Mouse (Mus musculus) liver, embryonic 15.5 days (tissue): Measurements from ENCODE around the gene Ptpdc1. TPM values are rescaled to one million over a fixed set of nuclear protein-coding genes. Genes with fewer than 3 reads are reported as not detected.

Experiments used
- ATAC-seq: fragments of 200-750 bp; cut with Nextera tagmentation; 2 replicates; pipeline ENCODE4 v1.8.0; 2017; ENCODE audit warnings: moderate number of reproducible peaks, mild to moderate bottlenecking, moderate library complexity; ENCODE audit not compliant: insufficient read depth
- H3K27ac ChIP-seq: fragments of 300-500 bp; sonication (generic); replicated peaks from 2 replicates; pipeline ENCODE4 v1.5.1; 2015; ENCODE audit warnings: mild to moderate bottlenecking, inconsistent platforms
- H3K27me3 ChIP-seq: fragments of 300-500 bp; sonication (generic); 2 replicates; pipeline ENCODE4 v1.6.1; 2015; ENCODE audit warnings: mild to moderate bottlenecking, inconsistent platforms
- H3K36me3 ChIP-seq: fragments of 300-500 bp; sonication (generic); replicated peaks from 2 replicates; pipeline ENCODE4 v1.6.1; 2015; ENCODE audit warnings: moderate library complexity, mild to moderate bottlenecking, inconsistent platforms
- H3K4me1 ChIP-seq: fragments of 300-500 bp; sonication (generic); replicated peaks from 2 replicates; pipeline ENCODE4 v1.6.1; 2015; ENCODE audit warnings: inconsistent platforms
- H3K4me2 ChIP-seq: fragments of 300-500 bp; sonication (generic); 2 replicates; pipeline ENCODE4 v1.6.1; 2015; ENCODE audit warnings: moderate library complexity, mild to moderate bottlenecking, inconsistent platforms
- H3K4me3 ChIP-seq: fragments of 300-500 bp; sonication (generic); replicated peaks from 2 replicates; pipeline ENCODE4 v1.5.1; 2015; ENCODE audit warnings: mild to moderate bottlenecking, inconsistent platforms
- H3K9ac ChIP-seq: fragments of 300-500 bp; sonication (generic); 2 replicates; pipeline ENCODE4 v1.6.1; 2015; ENCODE audit warnings: moderate library complexity, mild to moderate bottlenecking, inconsistent platforms
- H3K9me3 ChIP-seq: fragments of 300-500 bp; sonication (generic); replicated peaks from 2 replicates; pipeline ENCODE4 v1.6.1; 2016; ENCODE audit warnings: inconsistent platforms
- WGBS: fragments of 180-500 bp; shearing (Covaris S2); methylation state at CpG from one replicate; pipeline ENCODE4 v1.1.7; 2015; ENCODE audit warnings: mixed read lengths; ENCODE audit not compliant: insufficient replicate concordance; 5-methylcytosine and 5-hydroxymethylcytosine counted together
- polyA plus RNA-seq: library from polyadenylated mRNA; unstranded; fragments of >200 nt; fragmentation: Nextera tagmentation; extraction: Ambion mirVana; gene quantifications from 2 replicates; pipeline ENCODE4 v1.2.1, GENCODE M21; 2015

Gene Ptpdc1
- polyA plus RNA-seq, 1 experiment from 2014 or later = 0.40 TPM

DNA sequence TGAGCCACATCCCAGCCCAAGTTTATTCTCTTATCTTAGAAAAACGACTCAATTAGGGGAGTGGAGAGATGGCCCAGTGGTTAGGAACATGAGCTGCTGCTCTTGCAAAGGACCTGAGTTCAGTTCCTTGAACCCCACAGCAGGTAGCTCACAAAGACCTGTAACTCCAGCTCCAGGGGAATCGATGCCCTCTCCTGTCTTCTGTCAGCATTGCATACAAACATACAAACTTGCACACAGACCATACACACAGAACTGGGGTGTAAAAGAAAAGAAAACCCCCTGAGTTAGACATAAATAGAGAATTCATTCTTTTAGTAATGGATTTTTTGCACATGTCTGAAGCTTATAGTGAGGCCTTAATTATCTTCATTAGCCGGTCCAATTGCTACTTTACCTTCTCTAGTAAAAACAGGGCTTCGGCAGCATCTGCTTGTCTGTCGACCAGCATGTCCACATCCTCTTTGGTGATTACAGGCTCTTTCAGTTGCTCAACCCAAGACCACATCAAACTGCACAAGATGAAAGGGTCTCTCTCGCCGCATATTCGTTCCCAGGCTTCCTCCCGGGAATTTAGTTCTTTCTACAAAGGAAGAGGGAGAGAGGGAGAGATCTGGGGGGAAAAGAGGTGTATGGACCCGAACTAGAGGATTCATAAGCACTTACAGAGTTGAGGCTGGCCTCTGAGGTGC, 42.6 kb downstream of the Ptpdc1 start:
- no peak overlapping the region for H3K27ac ChIP-seq
- no peak overlapping the region for H3K4me3 ChIP-seq
- no peak overlapping the region for H3K9ac ChIP-seq
- H3K36me3 ChIP-seq = no peaks in the 10 kb centered on the region
- no peaks in the 10 kb centered on the region for H3K27me3 ChIP-seq
- whole genome bisulfite sequencing = 57% methylated on average over 10 of the region's 10 CpGs
- H3K9me3 ChIP-seq = no peaks in the 10 kb centered on the region
- H3K4me2 ChIP-seq = no peak overlapping the region
- H3K4me1 ChIP-seq = no peaks in the 10 kb centered on the region
- ATAC-seq = no peak

DNA sequence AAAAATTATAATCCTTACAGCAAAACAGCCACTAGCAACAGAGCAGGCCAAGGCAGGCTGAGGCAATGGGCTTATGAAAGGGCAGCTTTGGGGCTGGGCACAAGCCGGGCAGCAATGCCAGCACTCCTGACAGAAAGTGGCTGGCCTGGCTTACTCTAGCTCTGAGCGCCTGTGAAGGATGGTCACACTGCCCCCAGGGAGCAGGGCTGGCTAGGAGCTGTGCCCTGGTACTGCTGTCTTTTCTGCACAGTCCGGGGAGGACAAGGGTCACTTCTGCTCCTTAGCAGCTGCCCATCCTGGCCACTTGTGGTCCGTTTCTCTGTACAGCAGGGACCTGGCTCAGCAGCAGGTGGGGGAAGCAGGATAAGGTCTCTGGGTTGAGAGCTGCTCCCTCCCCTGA, 46.8 kb downstream of the Ptpdc1 start:
- H3K9ac ChIP-seq = no peak overlapping the region
- H3K27ac ChIP-seq = no peak overlapping the region
- no peak for ATAC-seq
- no peaks in the 10 kb centered on the region for H3K27me3 ChIP-seq
- H3K36me3 ChIP-seq = no peaks in the 10 kb centered on the region
- no peaks in the 10 kb centered on the region for H3K9me3 ChIP-seq
- H3K4me2 ChIP-seq = no peak overlapping the region
- no peak overlapping the region for H3K4me3 ChIP-seq
- 60% methylated on average over 4 of the region's 4 CpGs for WGBS
- H3K4me1 ChIP-seq = no peaks in the 10 kb centered on the region

DNA sequence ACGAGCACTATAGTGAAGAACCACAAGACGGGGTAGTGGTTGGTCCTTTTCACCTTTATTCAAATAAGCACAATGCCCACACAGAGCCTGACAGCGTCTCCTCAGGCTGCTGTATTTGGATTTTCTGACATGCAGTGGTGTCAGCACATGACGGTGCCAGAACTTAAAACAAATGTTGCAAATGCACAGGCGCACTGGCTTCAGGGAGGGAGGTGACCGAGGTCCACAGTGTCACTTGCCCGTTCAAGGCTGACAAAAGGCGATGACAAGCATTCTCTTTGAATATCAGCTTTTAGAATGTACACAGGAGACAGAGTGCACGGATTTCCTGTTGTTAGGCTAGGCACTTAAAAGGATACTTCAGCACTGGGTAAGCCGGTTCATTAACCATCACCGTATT, 47.6 kb downstream of the Ptpdc1 start:
- no peaks in the 10 kb centered on the region for H3K9me3 ChIP-seq
- no peak overlapping the region for H3K9ac ChIP-seq
- no peak overlapping the region for H3K4me3 ChIP-seq
- WGBS = 51% methylated on average over 11 of the region's 11 CpGs
- no peaks in the 10 kb centered on the region for H3K27me3 ChIP-seq
- H3K4me2 ChIP-seq = no peak overlapping the region
- no peak overlapping the region for H3K27ac ChIP-seq
- no peaks in the 10 kb centered on the region for H3K4me1 ChIP-seq
- ATAC-seq = no peak
- H3K36me3 ChIP-seq = no peaks in the 10 kb centered on the region

DNA sequence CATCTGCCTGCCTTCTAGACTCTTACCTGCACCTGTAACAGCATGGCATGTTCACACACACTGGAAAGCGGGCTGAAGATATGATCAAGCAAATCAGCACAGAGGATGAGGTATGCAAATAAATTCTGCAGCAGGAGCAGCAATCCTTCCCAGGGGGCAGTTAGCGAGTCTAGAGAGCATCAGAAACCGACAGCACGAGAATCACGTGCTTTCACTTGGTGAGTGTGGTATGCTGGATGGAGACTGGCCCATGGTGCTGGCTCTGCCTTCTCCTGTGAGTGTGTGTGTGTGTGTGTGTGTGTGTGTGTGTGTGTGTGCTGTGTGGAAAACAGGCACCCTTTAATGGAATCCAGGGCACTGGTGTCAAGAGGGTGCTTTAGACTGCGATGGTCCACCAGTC, 48.5 kb downstream of the Ptpdc1 start:
- Histone ChIP-seq H3K9ac (no peak overlapping the region), H3K4me3 (no peak overlapping the region), H3K4me1 (no peaks in the 10 kb centered on the region), H3K4me2 (no peak overlapping the region), H3K36me3 (no peaks in the 10 kb centered on the region), H3K27ac (no peak overlapping the region), H3K9me3 (no peaks in the 10 kb centered on the region), H3K27me3 (no peaks in the 10 kb centered on the region)
- WGBS = 71% methylated on average over 6 of the region's 6 CpGs
- no peak for ATAC-seq

DNA sequence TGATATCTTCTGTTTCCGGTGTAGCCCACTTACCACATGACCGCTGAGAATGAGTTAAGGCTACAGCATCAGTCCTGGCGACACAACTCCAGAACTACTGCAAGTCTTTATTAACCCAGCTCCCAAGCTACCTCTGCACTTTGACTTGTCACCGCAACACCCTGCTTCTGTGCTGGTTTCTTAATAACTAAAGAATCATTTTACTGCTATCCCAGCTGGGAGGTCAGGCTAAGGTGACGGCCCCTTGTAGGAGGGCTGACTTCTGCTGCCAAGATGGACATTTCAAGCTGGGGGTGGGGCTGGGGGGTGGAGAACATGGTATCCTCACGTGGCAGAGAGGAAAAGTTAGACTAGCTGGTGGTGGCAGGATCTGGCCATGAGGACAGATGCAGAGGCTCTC, 50.7 kb downstream of the Ptpdc1 start:
- 57% methylated on average over 6 of the region's 6 CpGs for WGBS
- Histone ChIP-seq H3K4me1 (no peaks in the 10 kb centered on the region), H3K27ac (no peak overlapping the region), H3K27me3 (no peaks in the 10 kb centered on the region), H3K9ac (no peak overlapping the region), H3K36me3 (no peaks in the 10 kb centered on the region), H3K4me3 (no peak overlapping the region), H3K4me2 (no peak overlapping the region), H3K9me3 (no peaks in the 10 kb centered on the region)
- ATAC-seq = no peak

DNA sequence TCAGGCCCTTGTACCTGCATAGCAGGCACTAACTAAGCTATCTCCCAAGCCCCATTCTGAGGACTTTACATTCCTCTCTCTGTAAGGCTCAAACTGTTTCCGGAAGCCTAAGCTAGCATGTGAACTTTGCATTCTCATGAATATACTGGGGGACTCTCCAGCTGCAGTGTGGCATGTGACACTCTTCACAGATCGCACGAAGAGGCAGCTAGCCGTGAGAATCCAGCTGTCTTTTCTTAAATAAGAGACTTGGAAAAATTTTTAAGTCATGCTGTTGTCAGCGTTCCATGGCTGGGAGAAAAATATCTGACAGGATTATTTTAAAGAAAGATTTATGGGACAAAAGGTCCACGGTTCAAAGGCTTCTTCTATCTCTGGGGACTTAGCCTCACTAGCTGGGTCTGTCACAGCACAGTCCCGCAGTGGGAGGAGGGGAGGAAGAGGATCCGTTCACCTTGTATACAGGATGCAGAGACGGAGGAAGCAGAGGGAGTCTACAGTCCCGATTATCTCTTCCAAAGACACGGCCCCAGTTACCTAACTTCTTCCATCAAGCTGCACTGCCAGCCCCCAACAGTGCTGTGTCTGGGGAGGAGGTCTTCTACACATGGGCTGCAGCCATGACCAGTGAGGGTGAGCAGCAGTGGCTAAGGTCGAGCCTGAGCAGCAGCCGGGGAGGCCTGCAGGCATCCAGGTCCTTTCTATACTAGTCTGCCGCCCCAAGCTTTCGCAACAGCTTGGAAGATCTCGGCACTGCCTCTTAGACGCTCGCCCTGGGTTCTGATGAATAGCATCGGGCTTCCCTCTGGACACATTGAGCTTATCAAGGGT, 51.7 kb downstream of the Ptpdc1 start:
- Histone ChIP-seq H3K9me3 (no peaks in the 10 kb centered on the region), H3K27me3 (no peaks in the 10 kb centered on the region), H3K9ac (no peak overlapping the region; the same call in 1 of the 2 replicates), H3K27ac (no peak overlapping the region), H3K4me3 (no peak overlapping the region), H3K36me3 (no peaks in the 10 kb centered on the region), H3K4me1 (no peaks in the 10 kb centered on the region), H3K4me2 (no peak overlapping the region)
- ATAC-seq = no peak
- 45% methylated on average over 19 of the region's 19 CpGs for WGBS

DNA sequence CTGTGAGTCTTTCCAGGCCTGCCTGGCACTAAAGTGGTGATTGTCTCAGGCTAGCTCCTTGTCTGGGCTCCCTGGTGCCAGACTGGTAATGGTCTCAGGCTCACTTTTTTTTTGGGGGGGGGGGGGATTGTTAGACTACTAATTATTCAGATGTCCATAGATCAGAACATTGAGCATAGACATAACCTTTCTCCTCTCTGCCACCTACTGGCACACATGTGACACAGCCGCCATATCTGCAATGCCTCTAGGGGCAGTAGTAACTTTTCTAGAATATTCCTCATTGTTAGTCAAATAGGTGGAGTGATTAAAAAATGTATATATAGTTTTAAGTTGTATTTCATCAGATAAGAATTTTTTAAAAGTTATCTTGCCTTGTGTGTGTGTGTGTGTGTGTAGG, 53.3 kb downstream of the Ptpdc1 start:
- Histone ChIP-seq H3K9me3 (no peaks in the 10 kb centered on the region), H3K36me3 (no peaks in the 10 kb centered on the region), H3K27ac (no peak overlapping the region), H3K4me1 (no peaks in the 10 kb centered on the region), H3K4me2 (no peak overlapping the region), H3K27me3 (no peaks in the 10 kb centered on the region), H3K9ac (no peak overlapping the region), H3K4me3 (no peak overlapping the region)
- ATAC-seq = no peak
- WGBS = 39% methylated on average over 1 of the region's 1 CpGs

DNA sequence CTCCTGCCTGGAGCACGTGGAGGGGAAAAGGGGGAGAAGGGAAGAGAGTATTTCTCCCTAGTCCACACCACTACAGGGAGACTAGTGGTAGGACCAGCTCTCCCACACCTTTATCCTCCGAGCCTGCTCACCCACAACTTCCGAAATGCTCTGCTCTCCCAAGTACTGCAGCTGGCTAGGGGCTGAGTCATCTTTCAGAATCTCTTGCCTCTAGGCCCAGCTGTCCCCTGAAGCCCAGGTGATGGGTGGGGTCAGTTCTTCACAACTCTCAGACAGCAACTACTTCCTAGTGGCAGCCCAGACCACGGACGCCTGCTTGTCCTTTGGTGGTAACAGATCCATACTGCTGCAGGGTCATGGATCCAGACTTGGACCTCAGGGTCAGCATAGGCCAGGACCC, 54.2 kb downstream of the Ptpdc1 start:
- Histone ChIP-seq H3K9me3 (no peaks in the 10 kb centered on the region), H3K4me2 (no peak overlapping the region), H3K4me3 (no peak overlapping the region), H3K4me1 (no peaks in the 10 kb centered on the region), H3K9ac (no peak overlapping the region), H3K27me3 (no peaks in the 10 kb centered on the region), H3K27ac (no peak overlapping the region), H3K36me3 (no peaks in the 10 kb centered on the region)
- ATAC-seq = no peak
- WGBS = 55% methylated on average over 5 of the region's 5 CpGs

DNA sequence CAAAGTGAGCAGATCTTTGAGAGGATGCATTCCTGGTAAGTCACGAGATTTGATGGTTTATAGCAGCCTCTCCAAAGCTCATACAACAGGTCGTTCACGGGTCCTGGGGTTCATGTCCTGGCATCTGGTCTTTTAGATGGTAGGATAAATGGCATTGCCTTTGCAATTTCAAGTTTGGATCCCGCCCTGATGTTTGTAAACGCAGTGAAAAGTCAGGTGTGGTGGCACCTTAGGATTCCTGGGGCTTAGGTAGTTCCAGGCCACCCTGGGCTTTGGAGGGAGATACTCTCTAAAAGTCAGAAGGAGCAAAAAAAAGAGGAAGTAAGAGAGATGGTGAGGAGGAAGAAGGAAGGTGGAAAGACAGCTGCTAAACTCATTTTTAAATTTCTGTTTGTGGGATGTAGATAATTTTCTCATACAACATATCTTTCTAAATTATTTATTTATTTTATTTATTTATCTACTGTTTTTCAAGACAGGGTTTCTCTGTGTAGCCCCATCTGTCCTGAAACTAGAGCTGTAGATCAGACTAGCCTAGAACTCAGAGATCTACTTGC, 55.8 kb downstream of the Ptpdc1 start:
- 53% methylated on average over 5 of the region's 5 CpGs for WGBS
- Histone ChIP-seq H3K4me1 (no peaks in the 10 kb centered on the region), H3K36me3 (no peaks in the 10 kb centered on the region), H3K4me3 (no peak overlapping the region), H3K9me3 (no peaks in the 10 kb centered on the region), H3K9ac (no peak overlapping the region), H3K27me3 (no peaks in the 10 kb centered on the region), H3K27ac (no peak overlapping the region), H3K4me2 (no peak overlapping the region)
- ATAC-seq = no peak

DNA sequence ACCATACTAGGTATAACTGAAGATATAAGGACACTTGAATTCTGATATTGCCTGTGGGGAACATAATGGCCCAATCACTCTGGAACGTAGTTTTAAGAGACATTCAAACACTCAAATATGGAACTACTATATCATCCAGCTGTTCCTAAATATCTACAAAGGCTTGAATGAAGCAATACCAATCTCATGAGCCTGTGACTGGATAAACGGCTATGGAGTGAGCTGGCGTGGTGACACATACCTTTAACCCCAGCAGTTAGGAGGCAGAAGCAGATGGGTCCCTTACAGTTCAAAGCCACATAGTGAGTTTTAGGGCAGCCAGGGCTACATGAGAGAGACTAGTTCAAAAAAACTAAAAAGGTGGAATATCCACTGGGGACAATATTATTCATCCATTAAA, 57.8 kb downstream of the Ptpdc1 start:
- no peaks in the 10 kb centered on the region for H3K4me1 ChIP-seq
- whole genome bisulfite sequencing = 61% methylated on average over 3 of the region's 3 CpGs
- no peaks in the 10 kb centered on the region for H3K9me3 ChIP-seq
- no peak overlapping the region for H3K4me3 ChIP-seq
- no peak for ATAC-seq
- H3K9ac ChIP-seq = no peak overlapping the region
- no peaks in the 10 kb centered on the region for H3K36me3 ChIP-seq
- H3K27ac ChIP-seq = no peak overlapping the region
- H3K27me3 ChIP-seq = no peaks in the 10 kb centered on the region
- no peak overlapping the region for H3K4me2 ChIP-seq

DNA sequence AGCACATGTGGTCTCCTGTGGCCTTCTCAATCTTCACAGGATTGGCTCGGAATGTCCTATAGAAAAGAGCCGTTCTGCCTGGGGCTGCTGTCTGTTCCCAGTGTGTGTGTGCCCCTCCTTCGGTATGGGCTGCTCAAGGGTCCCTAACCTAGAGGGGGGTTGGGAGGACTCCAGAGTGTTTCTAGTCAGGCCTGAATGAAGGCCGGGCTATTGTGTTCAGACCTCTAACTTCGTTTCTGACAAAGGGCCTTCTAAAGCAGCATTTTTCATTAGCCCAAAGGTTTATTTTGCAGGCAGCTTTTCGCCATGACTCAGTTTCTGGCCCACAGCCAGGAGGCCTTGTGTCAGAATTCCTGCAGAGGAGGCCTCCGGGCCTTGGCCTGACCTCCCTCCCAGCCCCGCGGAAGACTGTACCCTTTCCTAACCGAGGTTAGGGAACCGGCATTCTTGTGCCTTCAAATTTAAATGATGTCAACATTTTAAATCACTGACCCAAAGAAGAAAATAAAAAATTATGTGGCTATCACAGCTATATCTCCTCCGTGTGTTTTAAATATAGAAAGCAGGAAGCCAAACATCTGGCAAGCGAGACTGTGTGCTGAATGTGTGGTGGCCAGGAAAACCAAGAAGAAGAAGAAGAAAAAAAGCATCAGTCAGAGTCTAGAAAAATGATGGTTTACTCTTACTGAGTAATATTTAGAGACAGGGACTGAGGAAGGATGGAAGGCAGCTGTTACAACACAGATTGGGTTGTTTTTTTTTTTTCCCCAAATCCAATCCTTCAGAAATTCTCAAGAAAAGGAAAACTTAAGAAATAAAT, 59.1 kb downstream of the Ptpdc1 start:
- no peaks in the 10 kb centered on the region for H3K4me1 ChIP-seq
- H3K4me3 ChIP-seq = no peak overlapping the region
- no peak for ATAC-seq
- H3K36me3 ChIP-seq = no peaks in the 10 kb centered on the region
- 43% methylated on average over 13 of the region's 13 CpGs for WGBS
- no peak overlapping the region for H3K4me2 ChIP-seq
- no peaks in the 10 kb centered on the region for H3K27me3 ChIP-seq
- H3K9me3 ChIP-seq = no peaks in the 10 kb centered on the region
- H3K27ac ChIP-seq = 0 out of 2 replicates have a peak overlapping the region, but pooled peaks have one; percentile 10
- H3K9ac ChIP-seq = no peak overlapping the region
